In genomic region chr5:28174876-28175569, GRCm38 (mm10) we compare ENCODE assay signal across 12 mouse cellular contexts. TPM values are rescaled to one million over a fixed set of nuclear protein-coding genes. Genes with fewer than 3 reads are reported as not detected.
DNase-seq lines count a peak whose midpoint lies in the region; ATAC-seq and TF ChIP-seq lines count a peak whose summit lies in the region.
"Had no signal": no experiment of that assay in that cellular context is flagged by ENCODE, and none has a peak within 500 bp of the region (broad histone marks: within the 10 kb centered on the region; RNA-seq: fewer than 3 reads in every experiment).

No protein-coding gene starts in this region.

- no peak overlapping the region for H3K27ac ChIP-seq in heart, embryonic 12.5 days (ENCODE audit: poor library complexity, severe bottlenecking)
- H3K27ac ChIP-seq in bone marrow macrophage, adult 2 months (ENCODE audit: insufficient read depth, low read depth, low read length), result no peak overlapping the region
- H3K27ac ChIP-seq: embryonic facial prominence, embryonic 12.5 days had no signal

- no peak for DNase-seq in heart, postnatal 36 days
- DNase-seq in embryo, embryonic 9.5 days (ENCODE audit: extremely low spot score), result peak; percentile 64
- no peak for DNase-seq in c-Kit-positive CD71-positive TER-119-positive erythroid progenitor cells, embryonic 14.5 days (ENCODE audit: low spot score)
- DNase-seq in gastrocnemius, postnatal 25 days, result no peak
- DNase-seq in urinary bladder, postnatal 14 days (ENCODE audit: low spot score), result no peak
- DNase-seq: layer of hippocampus, postnatal 36 days; lung, adult 18-20 months had no signal

- H3K4me2 ChIP-seq in heart, embryonic 12.5 days, result peak overlapping the region; percentile 23; the same call in 1 of the 2 replicates
- H3K4me2 ChIP-seq: embryonic facial prominence, embryonic 12.5 days had no signal

- intact Hi-C loops in heart, postnatal 36 days (cut with DNase I), result no loop called here

- H3K9me3 ChIP-seq in heart, embryonic 12.5 days (replicated peaks), result no peaks in the 10 kb centered on the region
- H3K9me3 ChIP-seq: embryonic facial prominence, embryonic 12.5 days had no signal

- 1% methylated on average over 24 of the region's 24 CpGs for WGBS in heart, embryonic 12.5 days

- no peaks in the 10 kb centered on the region for H3K36me3 ChIP-seq in heart, embryonic 12.5 days
- H3K36me3 ChIP-seq: embryonic facial prominence, embryonic 12.5 days had no signal

- peaks cover 4% of the 10 kb centered on the region; the same call in 1 of the 2 replicates for H3K4me1 ChIP-seq in heart, embryonic 12.5 days (replicated peaks)
- no peaks in the 10 kb centered on the region for H3K4me1 ChIP-seq in bone marrow macrophage, adult 2 months (ENCODE audit: control insufficient read depth, insufficient read depth, low read length)
- H3K4me1 ChIP-seq: embryonic facial prominence, embryonic 12.5 days had no signal

- no peak overlapping the region for H3K9ac ChIP-seq in heart, embryonic 12.5 days
- H3K9ac ChIP-seq: embryonic facial prominence, embryonic 12.5 days had no signal

- peaks cover 92% of the 10 kb centered on the region for H3K27me3 ChIP-seq in heart, embryonic 12.5 days (replicated peaks)

- TF ChIP-seq CTCF in bone marrow macrophage, adult 2 months (IDR thresholded peaks at IDR 0.05; ENCODE audit: low read depth, low read length), result no peak

- no peak for TF ChIP-seq POLR2A in bone marrow macrophage, adult 2 months (IDR thresholded peaks at IDR 0.05; ENCODE audit: borderline replicate concordance, low read depth, low read length)

- no peak for ATAC-seq in heart, embryonic 12.5 days (ENCODE audit: insufficient number of reproducible peaks, low FRiP score)
- peak; percentile 37 for ATAC-seq in megakaryocyte progenitor cell, adult 5-6 weeks (replicated peaks; ENCODE audit: poor library complexity)

- peak overlapping the region; percentile 0 for H3K4me3 ChIP-seq in heart, embryonic 12.5 days
- H3K4me3 ChIP-seq in bone marrow macrophage, adult 2 months (ENCODE audit: insufficient read depth, low read length), result peak overlapping the region; percentile 9; the same call in 1 of the 2 replicates
- H3K4me3 ChIP-seq: embryonic facial prominence, embryonic 12.5 days had no signal

RNA-seq across cellular contexts. Expression of gene En2, which starts 9.5 kb away (rescaled TPM):
- polyA plus RNA-seq in heart, embryonic 12.5 days (2016; fragmentation: Nextera tagmentation; extraction: Ambion mirVana), result not detected in 2 replicates
- total RNA-seq in heart, postnatal 36 days (2021), result not detected
- polyA plus RNA-seq in bone marrow macrophage, adult 2 months (2012; ENCODE audit: insufficient read depth, insufficient read length, missing spikeins), result not detected in 2 replicates
- not detected in 2 replicates for total RNA-seq in megakaryocyte progenitor cell, adult 5-6 weeks (2015)
- total RNA-seq in megakaryocyte progenitor cell, adult 5-6 weeks (2017), result not detected in 2 replicates
- under 1 TPM; 0.33 to 0.46 TPM for total RNA-seq in gastrocnemius, postnatal 25 days (2021)
- polyA plus RNA-seq: embryonic facial prominence, embryonic 12.5 days; intestine, embryonic 14.5 days had no signal
